Mouse (Mus musculus): ENCODE data around the gene Rps16. TPM values are rescaled to one million over a fixed set of nuclear protein-coding genes. Genes with fewer than 3 reads are reported as not detected.
A peak's percentile ranks its signal among the peaks of the same experiment; 100 is the strongest.

Rps16 gene
- polyA plus RNA-seq, 1 experiment from 2014 or later: 1,198 TPM

DNA sequence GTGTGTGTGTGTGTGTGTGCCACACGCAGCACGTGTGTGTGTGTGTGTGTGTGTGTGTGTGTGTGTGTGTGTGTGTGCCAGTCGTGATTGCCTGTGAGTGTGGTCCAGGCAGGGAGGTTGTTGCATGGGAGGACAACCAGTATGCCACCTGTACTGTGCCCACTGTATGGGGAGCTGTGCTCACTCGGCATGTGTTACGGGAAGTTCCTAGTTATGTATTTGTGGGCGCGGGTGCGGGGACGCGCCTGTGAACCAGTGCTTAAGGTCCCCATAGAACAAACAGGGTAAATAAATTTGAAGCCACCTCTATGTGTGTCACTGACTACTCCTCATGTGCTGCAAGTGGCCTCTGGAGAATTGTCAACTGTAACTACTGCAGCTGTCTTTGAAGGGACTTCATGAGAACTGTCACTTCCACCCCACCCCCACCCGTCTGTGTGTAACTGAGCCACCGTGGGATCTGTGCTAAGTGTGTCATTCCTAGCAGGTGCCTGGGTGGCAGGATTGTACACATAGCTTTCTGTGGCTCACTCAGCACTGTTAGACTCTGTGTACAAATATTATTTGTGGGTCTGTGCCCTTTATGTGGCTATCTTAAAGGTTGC is 32.0 kb downstream of the Rps16 start:
- DNase-seq (ENCODE audit: low spot score): peak; percentile 44
- H3K4me3 ChIP-seq (replicated peaks; ENCODE audit: low read depth, low read length): no peak overlapping the region
- WGBS: 26% methylated on average over 10 of the region's 12 CpGs

DNA sequence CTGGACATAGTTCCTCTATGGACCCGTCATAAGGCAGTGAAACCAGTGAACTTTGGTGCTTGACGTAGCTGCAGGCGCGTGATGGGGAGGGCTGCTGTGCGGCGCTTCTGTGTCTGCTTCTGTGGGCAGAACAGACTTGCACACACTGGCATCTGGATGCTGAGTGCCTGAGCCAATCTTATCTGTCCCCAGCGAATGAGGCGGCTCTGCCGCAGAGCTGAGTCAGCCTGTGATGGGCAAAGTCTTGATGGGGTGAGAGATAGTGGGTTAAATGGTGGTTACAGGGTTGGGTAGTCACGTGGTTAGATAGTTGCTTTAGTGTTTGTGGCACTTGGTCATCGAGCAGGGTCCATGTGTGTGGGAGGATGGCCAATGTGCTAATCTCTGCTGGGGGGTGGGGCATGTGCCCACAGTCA is 32.5 kb downstream of the Rps16 start:
- no peaks in the 10 kb centered on the region for H3K9me3 ChIP-seq (replicated peaks; ENCODE audit: low read length)
- WGBS: 43% methylated on average over 11 of the region's 11 CpGs
- no peak for TF ChIP-seq CTCF (IDR thresholded peaks at IDR 0.05; ENCODE audit: low read depth)
- peak overlapping the region; percentile 65 for H3K4me2 ChIP-seq (ENCODE audit: low read length)
- peak; percentile 38 for ATAC-seq (replicated peaks; ENCODE audit: low FRiP score, low read depth)
- peak overlapping the region; percentile 41; the same call in 1 of the 2 replicates for H3K9ac ChIP-seq (ENCODE audit: low read depth, low read length)
- no peak overlapping the region for H3K4me3 ChIP-seq (replicated peaks; ENCODE audit: low read depth, low read length)
- peaks cover 7% of the 10 kb centered on the region; the same call in 1 of the 2 replicates for H3K36me3 ChIP-seq (ENCODE audit: insufficient read depth, low read length)
- H3K4me1 ChIP-seq (replicated peaks; ENCODE audit: insufficient read depth, low read length): peaks cover 33% of the 10 kb centered on the region
- no peaks in the 10 kb centered on the region for H3K27me3 ChIP-seq (ENCODE audit: insufficient read depth, low read length)
- H3K27ac ChIP-seq: peak overlapping the region; percentile 98
- DNase-seq (ENCODE audit: low spot score): peak; percentile 42

More for the DNA sequence above, 32.0 kb downstream of the Rps16 start:
- H3K9me3 ChIP-seq (replicated peaks; ENCODE audit: low read length): no peaks in the 10 kb centered on the region
- ATAC-seq (replicated peaks; ENCODE audit: low FRiP score, low read depth): 0 out of 2 replicates have a peak, but pooled peaks have one; percentile 9
- H3K27me3 ChIP-seq (ENCODE audit: insufficient read depth, low read length): no peaks in the 10 kb centered on the region
- H3K4me1 ChIP-seq (replicated peaks; ENCODE audit: insufficient read depth, low read length): peaks cover 39% of the 10 kb centered on the region
- TF ChIP-seq CTCF (IDR thresholded peaks at IDR 0.05; ENCODE audit: low read depth): no peak
- H3K36me3 ChIP-seq (ENCODE audit: insufficient read depth, low read length): peaks cover 11% of the 10 kb centered on the region; the same call in 1 of the 2 replicates
- peak overlapping the region; percentile 98 for H3K27ac ChIP-seq
- H3K4me2 ChIP-seq (ENCODE audit: low read length): peak overlapping the region; percentile 65
- peak overlapping the region; percentile 41; the same call in 1 of the 2 replicates for H3K9ac ChIP-seq (ENCODE audit: low read depth, low read length)

DNA sequence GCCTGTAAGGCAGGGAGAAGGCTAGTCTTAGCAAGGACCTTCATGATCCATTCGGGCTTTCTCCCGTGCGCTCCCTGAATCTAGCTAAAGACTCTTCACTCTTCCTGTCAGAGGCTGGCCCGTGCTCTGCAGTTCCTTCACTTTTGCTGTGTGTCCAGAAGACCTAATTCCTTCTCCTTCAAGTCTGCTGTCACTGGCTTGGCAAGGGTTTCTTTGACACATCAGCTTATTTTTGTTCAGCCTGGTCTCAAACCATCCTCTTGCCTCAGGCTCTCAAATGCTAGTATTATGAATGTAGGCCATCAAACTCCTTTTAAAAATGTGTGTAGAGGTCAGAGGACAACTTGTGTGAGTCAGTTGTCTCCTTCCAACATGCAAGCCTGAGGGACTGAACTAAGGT is 33.2 kb downstream of the Rps16 start:
- Histone ChIP-seq H3K9ac (ENCODE audit: low read depth, low read length) (no peak overlapping the region), H3K9me3 (replicated peaks; ENCODE audit: low read length) (no peaks in the 10 kb centered on the region), H3K36me3 (ENCODE audit: insufficient read depth, low read length) (peaks cover 12% of the 10 kb centered on the region; the same call in 1 of the 2 replicates), H3K4me2 (ENCODE audit: low read length) (no peak overlapping the region), H3K27me3 (ENCODE audit: insufficient read depth, low read length) (no peaks in the 10 kb centered on the region), H3K4me1 (replicated peaks; ENCODE audit: insufficient read depth, low read length) (peaks cover 33% of the 10 kb centered on the region), H3K27ac (peak overlapping the region; percentile 98), H3K4me3 (replicated peaks; ENCODE audit: low read depth, low read length) (no peak overlapping the region)
- ATAC-seq (replicated peaks; ENCODE audit: low FRiP score, low read depth) (no peak), DNase-seq (ENCODE audit: low spot score) (no peak)
- TF ChIP-seq CTCF (IDR thresholded peaks at IDR 0.05; ENCODE audit: low read depth): no peak
- WGBS: 73% methylated on average over 4 of the region's 4 CpGs

- H3K4me1 ChIP-seq (replicated peaks; ENCODE audit: insufficient read depth, low read length): peaks cover 33% of the 10 kb centered on the region
- H3K4me3 ChIP-seq (replicated peaks; ENCODE audit: low read depth, low read length): no peak overlapping the region
- ATAC-seq (replicated peaks; ENCODE audit: low FRiP score, low read depth): no peak
- H3K36me3 ChIP-seq (ENCODE audit: insufficient read depth, low read length): peaks cover 17% of the 10 kb centered on the region; the same call in 1 of the 2 replicates
- no peak overlapping the region for H3K27ac ChIP-seq
- no peaks in the 10 kb centered on the region for H3K27me3 ChIP-seq (ENCODE audit: insufficient read depth, low read length)
- TF ChIP-seq CTCF (IDR thresholded peaks at IDR 0.05; ENCODE audit: low read depth): no peak
- no peak for DNase-seq (ENCODE audit: low spot score)
- no peak overlapping the region for H3K4me2 ChIP-seq (ENCODE audit: low read length)
- no peaks in the 10 kb centered on the region for H3K9me3 ChIP-seq (replicated peaks; ENCODE audit: low read length)
- 82% methylated on average over 6 of the region's 6 CpGs for WGBS
- no peak overlapping the region for H3K9ac ChIP-seq (ENCODE audit: low read depth, low read length)
Observed at GRCm38 (mm10) chr7:28384162-28384561, 33.7 kb downstream of the Rps16 start.

GRCm38 (mm10) chr7:28385196-28385595 is 34.7 kb downstream of the Rps16 start:
- no peak overlapping the region for H3K4me2 ChIP-seq (ENCODE audit: low read length)
- no peaks in the 10 kb centered on the region for H3K9me3 ChIP-seq (replicated peaks; ENCODE audit: low read length)
- 91% methylated on average over 9 of the region's 9 CpGs for WGBS
- no peak overlapping the region for H3K27ac ChIP-seq
- TF ChIP-seq CTCF (IDR thresholded peaks at IDR 0.05; ENCODE audit: low read depth): no peak
- peaks cover 29% of the 10 kb centered on the region for H3K4me1 ChIP-seq (replicated peaks; ENCODE audit: insufficient read depth, low read length)
- H3K4me3 ChIP-seq (replicated peaks; ENCODE audit: low read depth, low read length): no peak overlapping the region
- ATAC-seq (replicated peaks; ENCODE audit: low FRiP score, low read depth) (no peak), DNase-seq (ENCODE audit: low spot score) (no peak)
- no peaks in the 10 kb centered on the region for H3K27me3 ChIP-seq (ENCODE audit: insufficient read depth, low read length)
- H3K9ac ChIP-seq (ENCODE audit: low read depth, low read length): no peak overlapping the region
- H3K36me3 ChIP-seq (ENCODE audit: insufficient read depth, low read length): peaks cover 19% of the 10 kb centered on the region; the same call in 1 of the 2 replicates

DNA sequence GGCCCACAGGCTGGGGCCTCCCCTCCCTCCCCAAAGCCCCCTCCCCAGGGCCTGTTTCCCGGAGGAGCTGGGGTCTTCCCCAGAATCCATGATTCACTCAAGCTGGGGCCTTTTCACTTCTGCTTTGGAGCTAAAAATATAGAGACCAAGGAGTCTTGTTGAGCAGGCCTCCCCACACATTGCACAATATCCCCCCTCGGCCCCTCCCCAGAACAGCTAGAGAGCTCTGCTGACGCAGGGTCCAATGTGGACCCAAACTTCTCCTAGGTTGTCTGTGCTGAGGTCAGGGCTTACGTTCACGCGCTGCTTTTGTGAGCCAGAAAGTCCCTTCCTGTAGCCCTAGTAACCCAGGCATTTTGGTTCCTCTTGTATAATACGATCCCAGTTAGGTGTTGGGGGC is 35.6 kb downstream of the Rps16 start:
- peaks cover 21% of the 10 kb centered on the region for H3K4me1 ChIP-seq (replicated peaks; ENCODE audit: insufficient read depth, low read length)
- no peak overlapping the region for H3K4me3 ChIP-seq (replicated peaks; ENCODE audit: low read depth, low read length)
- H3K4me2 ChIP-seq (ENCODE audit: low read length): no peak overlapping the region
- H3K27ac ChIP-seq: 0 out of 2 replicates have a peak overlapping the region, but pooled peaks have one; percentile 10
- peaks cover 19% of the 10 kb centered on the region; the same call in 1 of the 2 replicates for H3K36me3 ChIP-seq (ENCODE audit: insufficient read depth, low read length)
- no peak for ATAC-seq (replicated peaks; ENCODE audit: low FRiP score, low read depth)
- no peaks in the 10 kb centered on the region for H3K27me3 ChIP-seq (ENCODE audit: insufficient read depth, low read length)
- 79% methylated on average over 7 of the region's 7 CpGs for WGBS
- H3K9me3 ChIP-seq (replicated peaks; ENCODE audit: low read length): no peaks in the 10 kb centered on the region
- DNase-seq (ENCODE audit: low spot score): no peak
- H3K9ac ChIP-seq (ENCODE audit: low read depth, low read length): no peak overlapping the region
- TF ChIP-seq CTCF (IDR thresholded peaks at IDR 0.05; ENCODE audit: low read depth): no peak

Data from kidney, postnatal 0 days (tissue).